In genomic region chr8:87629656-87630055, GRCm38 (mm10) we compare ENCODE assay signal across 31 mouse cellular contexts.
A peak's percentile ranks its signal among the peaks of the same experiment; 100 is the strongest.
DNase-seq lines count a peak whose midpoint lies in the region; ATAC-seq lines count a peak whose summit lies in the region.
"Had no signal": no experiment of that assay in that cellular context is flagged by ENCODE, and none has a peak within 500 bp of the region (broad histone marks: within the 10 kb centered on the region; RNA-seq: fewer than 3 reads in every experiment).

No protein-coding gene starts in this region.

- H3K9ac ChIP-seq in kidney, embryonic 15.5 days: no peak overlapping the region
- H3K9ac ChIP-seq: embryonic facial prominence, embryonic 13.5 days; forebrain, embryonic 12.5 days; forebrain, embryonic 15.5 days; heart, embryonic 12.5 days; heart, embryonic 15.5 days; hindbrain, embryonic 13.5 days had no signal

- no peaks in the 10 kb centered on the region for H3K9me3 ChIP-seq in kidney, embryonic 15.5 days (replicated peaks)
- H3K9me3 ChIP-seq: embryonic facial prominence, embryonic 10.5 days; embryonic facial prominence, embryonic 13.5 days; forebrain, embryonic 12.5 days; forebrain, embryonic 15.5 days; heart, embryonic 15.5 days; hindbrain, embryonic 10.5 days; hindbrain, embryonic 13.5 days had no signal

- 31% methylated on average over 6 of the region's 6 CpGs for WGBS in kidney, embryonic 15.5 days

- no peaks in the 10 kb centered on the region for H3K36me3 ChIP-seq in kidney, embryonic 15.5 days
- H3K36me3 ChIP-seq: embryonic facial prominence, embryonic 10.5 days; embryonic facial prominence, embryonic 13.5 days; forebrain, embryonic 12.5 days; forebrain, embryonic 15.5 days; G1E; heart, embryonic 12.5 days; heart, embryonic 15.5 days; hindbrain, embryonic 10.5 days; hindbrain, embryonic 13.5 days had no signal

- H3K4me3 ChIP-seq in kidney, embryonic 15.5 days (replicated peaks): no peak overlapping the region
- H3K4me3 ChIP-seq: embryonic facial prominence, embryonic 10.5 days; embryonic facial prominence, embryonic 13.5 days; erythroblast, embryonic 14.5 days; forebrain, embryonic 12.5 days; forebrain, embryonic 15.5 days; heart, embryonic 12.5 days; heart, embryonic 15.5 days; hindbrain, embryonic 10.5 days; hindbrain, embryonic 13.5 days had no signal

- no peaks in the 10 kb centered on the region for H3K27me3 ChIP-seq in kidney, embryonic 15.5 days
- H3K27me3 ChIP-seq: embryonic facial prominence, embryonic 13.5 days; forebrain, embryonic 15.5 days; hindbrain, embryonic 13.5 days had no signal

- H3K27ac ChIP-seq in kidney, embryonic 15.5 days: peak overlapping the region; percentile 30; the same call in 1 of the 2 replicates
- H3K27ac ChIP-seq: embryonic facial prominence, embryonic 10.5 days; forebrain, embryonic 12.5 days; forebrain, embryonic 15.5 days; heart, embryonic 15.5 days; hindbrain, embryonic 10.5 days; hindbrain, embryonic 13.5 days had no signal

- no peak overlapping the region for H3K4me2 ChIP-seq in kidney, embryonic 15.5 days
- H3K4me2 ChIP-seq: embryonic facial prominence, embryonic 13.5 days; forebrain, embryonic 12.5 days; forebrain, embryonic 15.5 days; heart, embryonic 12.5 days; heart, embryonic 15.5 days; hindbrain, embryonic 13.5 days had no signal

- peaks cover 11% of the 10 kb centered on the region for H3K4me1 ChIP-seq in kidney, embryonic 15.5 days
- H3K4me1 ChIP-seq: forebrain, embryonic 12.5 days; forebrain, embryonic 15.5 days; heart, embryonic 15.5 days; hindbrain, embryonic 13.5 days had no signal

- no peak for ATAC-seq in kidney, embryonic 15.5 days (replicated peaks; ENCODE audit: low FRiP score)
- ATAC-seq: activated CD4-positive, CD25-positive, alpha-beta regulatory T cell, adult 4 months; forebrain, embryonic 15.5 days; hindbrain, embryonic 16.5 days; Patski had no signal

- DNase-seq in kidney, postnatal 10 days: no peak
- peak; percentile 16 for DNase-seq in ovary, postnatal 14 days (ENCODE audit: low spot score)
- no peak for DNase-seq in ovary, adult 18-20 months (ENCODE audit: low spot score)
- DNase-seq in ES-CJ7 (ENCODE audit: low read depth, low spot score): peak; percentile 82
- DNase-seq in ZHBTc4 (ENCODE audit: low read depth, low spot score): peak; percentile 68
- no peak for DNase-seq in thymus, postnatal 4 days
- no peak for DNase-seq in cerebellum, adult 11 months
- DNase-seq: adrenal gland, adult 8-10 months; adrenal gland, postnatal 25 days; cerebellum, adult 2 months; cerebellum, adult 9-11 months; cerebellum, postnatal 25 days; embryo, embryonic 11 days; gastrocnemius, postnatal 25 days; heart, adult 18-20 months; heart, postnatal 10 days; heart, postnatal 36 days had no signal

Comparison
In these comparisons a context has a peak if more than half of its experiments do, and no peak if none do; other contexts are left out.
1. DNase-seq: peak in ovary, postnatal 14 days (single experiment), ES-CJ7 (single experiment) and ZHBTc4 (single experiment); none in kidney, postnatal 10 days (single experiment), ovary, adult 18-20 months (single experiment), thymus, postnatal 4 days (single experiment) and cerebellum, adult 11 months (single experiment).